Mouse (Mus musculus): Measurements from ENCODE around the gene Tmx2.
"Not testable (repeated sequence)": the region's sequence is repeated elsewhere in the genome, so short reads cannot be mapped to it uniquely, and the experiment has no call there.

Tmx2 gene

DNA sequence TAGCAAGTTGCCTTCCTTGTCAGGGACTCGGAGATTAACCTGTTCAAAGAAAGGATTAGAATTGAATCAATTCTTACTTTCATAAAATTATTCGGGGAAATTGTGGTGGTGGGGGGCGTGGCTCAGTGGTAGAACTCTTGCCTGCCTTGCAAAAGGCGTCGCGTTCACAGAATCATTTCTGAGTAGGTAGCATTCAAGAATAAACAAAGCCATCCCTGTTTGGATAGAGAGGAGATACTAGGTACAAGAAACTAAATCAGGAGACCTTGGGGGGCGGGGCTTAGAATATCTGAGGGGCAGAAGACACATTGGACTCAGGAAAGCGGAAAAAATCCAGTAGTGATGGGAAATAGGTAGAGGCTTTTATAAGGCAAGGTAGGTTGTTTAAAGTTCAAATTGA lies at the start of gene Tmx2:
Gene Tmx2 (minus strand): TSS at position 125 of the 400 bp plus-strand sequence.
- DNase-seq (ENCODE audit: low read depth, low spot score) = no peak

DNA sequence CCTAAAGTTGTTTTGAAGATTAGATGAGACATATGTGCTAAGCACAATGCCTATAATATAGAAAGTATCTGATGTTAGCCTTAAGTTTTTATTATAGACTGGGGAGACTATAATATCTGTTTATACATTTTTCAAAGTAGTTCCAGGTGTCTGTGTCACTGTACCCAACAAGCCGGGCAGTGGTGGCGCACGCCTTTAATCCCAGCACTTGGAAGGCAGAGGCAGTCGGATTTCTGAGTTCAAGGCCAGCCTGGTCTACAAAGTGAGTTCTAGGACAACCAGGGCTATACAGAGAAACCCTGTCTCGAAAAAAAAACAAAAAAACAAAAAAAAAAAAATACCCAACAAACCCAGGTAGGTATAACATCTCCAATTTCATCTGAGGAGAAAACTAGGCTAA lies 49.3 kb upstream of the Tmx2 start:
- not testable (repeated sequence) for DNase-seq (ENCODE audit: low read depth, low spot score)

GRCm38 (mm10) chr2:84727172-84727858 lies 48.4 kb upstream of the Tmx2 start, which contains the start of gene Clp1:
Gene Clp1, minus strand, starts transcription at chr2:84727350.
- DNase-seq (ENCODE audit: low read depth, low spot score) = peak; percentile 95

DNA sequence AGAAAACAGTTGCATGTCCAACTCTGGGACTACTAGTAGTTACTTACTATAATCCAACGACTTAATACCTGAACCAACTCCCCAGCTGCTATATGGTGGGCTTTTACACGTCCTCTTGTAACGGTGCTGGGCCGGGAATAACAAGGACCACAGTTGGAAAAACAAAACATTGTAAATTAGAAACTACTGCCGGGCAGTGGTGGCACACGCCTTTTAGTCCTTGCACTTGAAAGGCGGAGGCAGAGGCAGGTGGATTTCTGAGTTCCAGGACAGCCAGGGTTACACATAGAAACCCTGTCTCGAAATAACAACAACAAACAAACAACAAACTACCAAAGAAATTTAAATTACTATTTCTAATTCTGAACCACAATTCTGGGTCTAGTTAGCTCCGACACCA lies 47.8 kb upstream of the Tmx2 start:
- no peak for DNase-seq (ENCODE audit: low read depth, low spot score)

DNA sequence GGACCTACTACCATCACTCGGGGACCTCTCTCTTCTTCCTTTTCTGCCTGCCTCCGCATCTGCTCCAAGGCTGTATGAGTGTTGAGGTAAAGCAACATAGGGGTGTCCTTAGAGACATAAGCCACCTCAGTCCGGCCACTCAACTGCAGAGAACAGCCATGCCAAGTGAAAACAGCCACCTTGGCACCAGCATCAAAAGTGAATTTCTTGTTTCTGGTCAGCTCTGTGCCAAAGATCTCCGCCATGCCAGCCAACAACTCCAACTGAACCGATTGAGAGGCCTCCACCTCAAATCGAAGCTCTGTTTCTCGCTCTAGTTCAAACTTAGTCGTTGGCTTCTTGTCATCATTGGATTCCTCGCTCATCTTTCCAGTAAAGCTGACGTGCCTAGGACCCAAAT lies 46.8 kb upstream of the Tmx2 start:
- no peak for DNase-seq (ENCODE audit: low read depth, low spot score)

GRCm38 (mm10) chr2:84723856-84724255 lies 44.9 kb upstream of the Tmx2 start:
- DNase-seq (ENCODE audit: low read depth, low spot score) = no peak

DNA sequence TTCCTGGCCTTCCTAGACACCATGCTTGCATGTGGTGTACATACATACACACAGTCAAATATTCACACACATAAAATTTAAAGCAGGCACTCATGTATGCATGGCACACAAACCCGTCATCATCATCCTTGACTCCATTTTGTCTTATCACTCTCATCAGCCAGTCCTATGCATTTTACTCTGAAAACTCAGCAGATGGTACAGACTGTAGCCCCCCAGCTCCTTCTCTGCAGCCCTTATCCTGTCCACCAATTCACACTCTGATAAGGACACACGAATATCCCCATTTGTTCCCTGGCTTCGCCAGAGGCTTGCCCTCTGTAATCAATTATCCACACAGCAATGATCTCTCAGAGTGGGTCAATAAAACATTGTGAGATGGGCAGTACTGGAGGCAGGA lies 42.2 kb upstream of the Tmx2 start:
- no peak for DNase-seq (ENCODE audit: low read depth, low spot score)

GRCm38 (mm10) chr2:84720718-84721117 lies 41.8 kb upstream of the Tmx2 start:
- DNase-seq (ENCODE audit: low read depth, low spot score) = no peak

DNA sequence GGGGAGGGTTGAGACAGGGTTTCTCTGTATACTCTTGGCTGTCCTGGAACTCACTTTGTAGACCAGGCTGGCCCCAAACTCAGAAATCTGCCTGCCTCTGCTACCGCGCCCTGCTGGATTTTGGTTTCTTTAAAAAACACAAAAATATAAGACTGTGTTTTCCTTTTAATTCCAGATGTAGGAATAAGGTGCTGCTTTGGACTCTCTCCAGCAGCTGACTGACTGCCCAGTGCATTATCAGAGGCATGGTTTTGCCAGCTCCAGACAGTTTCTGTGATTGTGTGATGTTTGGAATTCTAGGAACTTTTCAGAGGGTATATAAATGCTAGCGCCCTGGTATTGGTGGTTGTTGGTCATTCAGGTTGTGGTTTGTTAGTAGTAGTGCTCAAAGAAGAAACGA lies 38.4 kb upstream of the Tmx2 start:
- no peak for DNase-seq (ENCODE audit: low read depth, low spot score)

DNA sequence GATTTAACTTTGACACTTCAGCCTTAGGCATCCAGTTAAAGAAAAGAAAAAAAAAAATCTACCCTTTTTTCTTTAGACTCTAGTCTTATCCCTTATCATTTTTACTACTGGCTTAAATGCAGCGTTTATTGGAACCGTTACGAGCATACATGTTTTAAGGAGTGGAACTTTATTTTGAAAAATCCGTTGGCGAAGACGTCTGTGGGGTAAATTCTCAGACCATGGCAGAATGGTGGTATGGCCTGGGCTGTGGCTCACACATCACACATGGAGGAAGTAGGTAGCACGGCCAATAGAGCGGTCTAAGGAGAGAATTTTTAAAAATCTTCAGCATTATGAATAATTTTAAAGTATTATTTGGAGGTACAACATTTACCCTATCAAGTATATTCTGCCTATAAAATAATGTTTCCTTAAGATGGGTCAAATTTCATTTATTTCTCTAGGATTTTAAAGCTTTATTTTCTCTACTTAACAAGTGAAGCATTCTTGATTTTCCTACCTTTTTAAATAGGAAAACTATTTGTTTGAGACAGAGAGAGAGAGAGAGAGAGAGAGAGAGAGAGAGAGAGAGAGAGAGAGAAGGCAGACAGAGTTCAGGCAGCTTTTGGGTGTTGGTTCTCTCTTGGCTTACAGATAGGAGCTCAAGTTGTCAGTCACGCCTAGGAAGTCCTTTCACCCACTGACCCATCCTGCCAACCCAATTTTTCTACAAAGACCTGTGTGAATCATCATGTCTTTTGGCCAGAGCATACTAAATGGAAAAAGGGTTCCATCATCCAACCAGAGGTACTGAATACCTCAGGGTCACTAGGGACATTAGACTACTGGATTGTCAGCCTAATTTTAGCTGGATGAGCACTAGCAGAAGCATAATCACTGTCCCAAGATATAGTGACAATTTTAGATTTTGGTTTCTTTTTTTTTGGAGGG lies 37.7 kb upstream of the Tmx2 start:
- DNase-seq (ENCODE audit: low read depth, low spot score) = no peak

- peak; percentile 98 for DNase-seq (ENCODE audit: low read depth, low spot score)
These were observed 36.8 kb upstream of the Tmx2 start for GRCm38 (mm10) chr2:84715562-84716361.

- peak; percentile 98 for DNase-seq (ENCODE audit: low read depth, low spot score)
These were observed 36.0 kb upstream of the Tmx2 start, which contains the start of gene Zdhhc5 for GRCm38 (mm10) chr2:84714811-84715561. Gene Zdhhc5, minus strand, starts transcription at chr2:84715180.

DNA sequence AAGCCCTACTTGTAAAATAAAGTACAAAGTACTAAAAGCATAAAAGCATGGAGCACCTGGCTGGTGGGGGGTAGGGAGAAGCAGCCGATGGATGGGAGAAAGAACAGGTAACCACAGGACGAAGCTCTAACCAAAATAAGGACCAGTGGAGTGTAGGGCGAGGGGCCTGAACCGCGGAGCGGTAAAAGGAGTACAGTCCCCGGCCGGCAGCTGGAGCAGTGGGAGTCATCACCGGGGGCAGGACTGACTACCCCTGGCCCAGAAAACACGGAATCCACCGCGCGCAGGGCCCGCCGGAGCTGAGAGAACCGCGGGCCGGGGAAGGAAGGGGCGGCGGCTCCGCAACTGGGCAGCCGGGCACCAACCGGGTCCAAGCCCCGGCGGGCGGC lies 35.5 kb upstream of the Tmx2 start:
- DNase-seq (ENCODE audit: low read depth, low spot score) = no peak

DNA sequence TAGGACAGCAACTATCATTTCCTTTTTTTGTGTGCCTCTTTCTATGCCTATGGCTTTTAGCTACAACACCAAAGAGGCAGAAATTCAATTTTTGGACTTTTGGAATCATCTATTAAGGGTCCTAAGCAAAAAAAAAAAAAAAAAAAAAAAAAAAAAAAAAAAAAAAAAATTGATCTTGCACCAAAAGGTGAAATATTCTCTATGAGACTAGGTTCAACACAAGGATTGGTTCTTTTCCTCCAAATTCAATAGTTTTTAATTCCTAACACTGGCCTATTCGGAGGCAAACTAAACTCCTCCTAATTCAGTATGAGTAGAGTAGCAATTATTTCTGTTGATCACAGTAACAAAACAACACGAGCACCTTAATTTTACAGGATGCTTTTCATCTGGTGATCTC lies 33.0 kb upstream of the Tmx2 start:
- no peak for DNase-seq (ENCODE audit: low read depth, low spot score)

DNA sequence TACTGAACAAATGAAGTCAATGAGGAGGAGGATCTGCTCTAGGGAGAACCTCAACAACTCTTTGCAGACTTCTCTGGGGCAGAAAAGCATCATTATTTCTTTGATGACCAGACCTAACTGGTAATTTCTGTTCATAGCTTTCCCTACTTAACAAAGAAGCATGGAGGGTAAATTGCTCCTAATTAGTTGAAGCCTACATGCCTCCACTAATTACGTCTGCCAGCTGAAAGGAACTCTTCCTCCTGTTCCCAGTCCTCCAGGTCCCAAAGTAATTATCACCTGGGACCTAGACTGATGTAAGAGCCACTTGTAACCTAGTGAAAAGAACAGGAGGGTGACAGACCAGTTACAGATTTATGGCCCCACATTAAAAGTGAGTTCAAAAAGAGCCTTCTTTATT lies 28.6 kb upstream of the Tmx2 start:
- DNase-seq (ENCODE audit: low read depth, low spot score) = no peak

GRCm38 (mm10) chr2:84705295-84705694 lies 26.4 kb upstream of the Tmx2 start:
- no peak for DNase-seq (ENCODE audit: low read depth, low spot score)

DNA sequence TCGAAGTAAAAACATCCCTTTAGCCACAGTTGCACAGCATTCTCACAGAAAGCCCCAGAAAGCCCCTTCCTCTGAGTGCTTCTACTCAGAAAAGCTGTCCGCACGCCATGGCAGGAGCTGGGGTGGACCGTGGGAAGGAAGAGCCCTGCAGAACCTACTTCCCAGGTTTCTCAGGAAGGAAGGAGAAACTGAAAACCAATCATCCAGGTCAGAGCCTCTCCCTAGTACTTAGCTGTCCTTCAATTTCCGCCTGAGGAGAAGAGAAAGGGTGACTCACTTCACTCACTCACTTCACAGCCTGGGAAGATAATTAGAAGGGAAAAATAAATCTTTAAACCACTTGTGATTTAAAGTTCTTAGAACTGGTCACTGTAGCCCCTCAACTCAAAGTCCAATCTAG lies 25.4 kb upstream of the Tmx2 start:
- DNase-seq (ENCODE audit: low read depth, low spot score) = no peak

DNA sequence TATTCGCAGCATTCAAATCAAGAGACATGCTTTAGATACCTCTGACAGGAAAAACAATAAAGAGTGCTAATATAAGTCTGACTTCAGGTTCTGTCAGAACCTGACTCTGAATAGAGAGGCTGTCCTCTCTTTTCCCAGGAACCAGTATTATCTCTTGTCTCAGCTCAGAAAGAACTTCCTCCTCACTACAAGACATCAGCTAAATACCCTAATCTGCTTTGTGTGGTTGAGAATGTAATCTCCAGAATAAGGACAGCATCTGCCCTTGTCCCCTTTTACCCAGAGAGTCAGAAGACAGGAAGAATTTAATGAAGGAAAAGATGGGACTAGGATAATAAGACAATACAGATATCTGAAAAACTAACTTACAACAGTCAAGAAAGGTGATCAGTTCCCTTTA lies 24.6 kb upstream of the Tmx2 start:
- no peak for DNase-seq (ENCODE audit: low read depth, low spot score)

- no peak for DNase-seq (ENCODE audit: low read depth, low spot score)
These were observed 16.2 kb upstream of the Tmx2 start for GRCm38 (mm10) chr2:84695007-84695695.

GRCm38 (mm10) chr2:84690050-84690449 lies 11.1 kb upstream of the Tmx2 start:
- DNase-seq (ENCODE audit: low read depth, low spot score) = no peak
